Mouse (Mus musculus): ENCODE measurements around the gene Hhipl1. TPM values are rescaled to one million over a fixed set of nuclear protein-coding genes. Genes with fewer than 3 reads are reported as not detected.

Hhipl1 gene
- polyA plus RNA-seq, 1 experiment = not detected

DNA sequence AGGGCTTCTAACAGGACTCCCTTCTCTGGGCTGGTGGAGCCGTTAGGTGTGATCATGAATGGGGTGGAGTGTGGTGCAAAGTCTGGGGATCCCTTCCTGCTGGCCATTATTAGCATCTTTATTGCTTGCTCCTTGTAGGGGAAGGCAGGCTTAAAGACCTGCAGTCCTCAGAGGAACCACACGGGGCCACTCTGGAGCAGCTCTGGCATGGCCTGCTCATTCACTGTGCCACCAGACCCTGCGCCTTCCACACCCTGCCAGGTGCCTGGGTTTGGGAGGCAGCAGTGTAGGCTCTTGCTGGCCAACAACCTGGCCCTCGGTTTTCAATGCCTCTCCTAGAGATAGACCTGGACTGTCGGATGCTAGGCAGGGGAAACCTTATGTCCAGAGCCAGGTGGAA is 57.7 kb downstream of the Hhipl1 start:
- no peaks in the 10 kb centered on the region for H3K9me3 ChIP-seq (ENCODE audit: control insufficient read depth, low read length)
- H3K36me3 ChIP-seq (ENCODE audit: control insufficient read depth) = no peaks in the 10 kb centered on the region
- H3K4me3 ChIP-seq (replicated peaks) = no peak overlapping the region
- TF ChIP-seq GATA1 (IDR thresholded peaks at IDR 0.05; ENCODE audit: low read length) = no peak
- TF ChIP-seq TAL1 (IDR thresholded peaks at IDR 0.05; ENCODE audit: low read length) = no peak
- H3K27me3 ChIP-seq (ENCODE audit: control insufficient read depth) = no peaks in the 10 kb centered on the region
- H3K4me1 ChIP-seq (ENCODE audit: control insufficient read depth) = no peaks in the 10 kb centered on the region

DNA sequence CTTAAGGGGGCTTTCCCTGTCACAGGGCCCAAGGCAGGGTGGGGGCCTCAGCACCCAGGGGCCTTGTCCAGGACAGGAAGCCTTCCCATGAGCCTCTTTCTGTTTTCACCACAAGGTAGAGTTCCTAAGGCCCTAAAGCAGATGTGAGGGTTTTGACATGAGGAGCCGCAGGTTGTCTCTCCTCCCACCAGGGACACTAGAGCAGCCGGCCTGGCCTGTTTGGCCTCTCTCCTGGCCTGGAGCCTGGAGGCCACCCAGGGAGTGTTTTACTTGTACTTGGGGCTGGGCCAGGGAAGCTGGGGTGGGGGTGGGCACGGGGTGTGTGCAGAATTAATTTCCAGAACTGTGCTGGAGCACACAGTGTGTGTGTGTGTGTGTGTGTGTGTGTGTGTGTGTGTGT is 59.3 kb downstream of the Hhipl1 start:
- TF ChIP-seq TAL1 (IDR thresholded peaks at IDR 0.05; ENCODE audit: low read length) (no peak), GATA1 (IDR thresholded peaks at IDR 0.05; ENCODE audit: low read length) (no peak)
- no peaks in the 10 kb centered on the region for H3K9me3 ChIP-seq (ENCODE audit: control insufficient read depth, low read length)
- H3K27me3 ChIP-seq (ENCODE audit: control insufficient read depth) = no peaks in the 10 kb centered on the region
- H3K4me3 ChIP-seq (replicated peaks) = no peak overlapping the region
- H3K4me1 ChIP-seq (ENCODE audit: control insufficient read depth) = no peaks in the 10 kb centered on the region
- no peaks in the 10 kb centered on the region for H3K36me3 ChIP-seq (ENCODE audit: control insufficient read depth)

- no peaks in the 10 kb centered on the region for H3K27me3 ChIP-seq (ENCODE audit: control insufficient read depth)
- no peaks in the 10 kb centered on the region for H3K4me1 ChIP-seq (ENCODE audit: control insufficient read depth)
- no peaks in the 10 kb centered on the region for H3K36me3 ChIP-seq (ENCODE audit: control insufficient read depth)
- no peaks in the 10 kb centered on the region for H3K9me3 ChIP-seq (ENCODE audit: control insufficient read depth, low read length)
- no peak for TF ChIP-seq GATA1 (IDR thresholded peaks at IDR 0.05; ENCODE audit: low read length)
- TF ChIP-seq TAL1 (IDR thresholded peaks at IDR 0.05; ENCODE audit: low read length) = no peak
- H3K4me3 ChIP-seq (replicated peaks) = no peak overlapping the region
Measured at GRCm38 (mm10) chr12:108365868-108366267, 59.8 kb downstream of the Hhipl1 start.

DNA sequence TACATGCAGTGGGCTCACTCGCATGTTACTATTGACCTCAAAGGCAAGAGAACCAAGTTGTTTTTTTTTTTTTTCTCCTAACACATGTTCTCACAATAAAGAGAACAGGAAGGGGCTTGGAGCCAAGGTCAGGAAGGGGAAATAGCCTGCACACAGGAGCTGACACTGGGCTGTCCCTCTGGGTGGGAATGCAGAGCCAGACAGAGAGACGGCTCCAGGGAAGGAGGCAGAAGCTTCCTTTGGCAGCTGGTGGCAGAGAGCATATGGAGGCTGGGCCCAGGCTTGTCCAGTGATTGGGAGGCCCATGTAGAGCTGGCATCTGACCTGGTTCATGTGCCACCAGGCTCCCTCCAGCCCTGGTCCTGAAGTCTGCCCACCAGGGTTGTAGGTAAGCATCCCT is 61.8 kb downstream of the Hhipl1 start:
- Histone ChIP-seq H3K4me1 (ENCODE audit: control insufficient read depth) (no peaks in the 10 kb centered on the region), H3K27me3 (ENCODE audit: control insufficient read depth) (no peaks in the 10 kb centered on the region), H3K36me3 (ENCODE audit: control insufficient read depth) (no peaks in the 10 kb centered on the region), H3K4me3 (replicated peaks) (no peak overlapping the region), H3K9me3 (ENCODE audit: control insufficient read depth, low read length) (no peaks in the 10 kb centered on the region)
- TF ChIP-seq GATA1 (IDR thresholded peaks at IDR 0.05; ENCODE audit: low read length) (no peak), TAL1 (IDR thresholded peaks at IDR 0.05; ENCODE audit: low read length) (no peak)

- Histone ChIP-seq H3K36me3 (ENCODE audit: control insufficient read depth) (no peaks in the 10 kb centered on the region), H3K9me3 (ENCODE audit: control insufficient read depth, low read length) (no peaks in the 10 kb centered on the region), H3K4me3 (replicated peaks) (no peak overlapping the region), H3K4me1 (ENCODE audit: control insufficient read depth) (no peaks in the 10 kb centered on the region), H3K27me3 (ENCODE audit: control insufficient read depth) (no peaks in the 10 kb centered on the region)
- TF ChIP-seq TAL1 (IDR thresholded peaks at IDR 0.05; ENCODE audit: low read length) = no peak
- TF ChIP-seq GATA1 (IDR thresholded peaks at IDR 0.05; ENCODE audit: low read length) = no peak
Measured at GRCm38 (mm10) chr12:108368921-108369320, 62.9 kb downstream of the Hhipl1 start.

DNA sequence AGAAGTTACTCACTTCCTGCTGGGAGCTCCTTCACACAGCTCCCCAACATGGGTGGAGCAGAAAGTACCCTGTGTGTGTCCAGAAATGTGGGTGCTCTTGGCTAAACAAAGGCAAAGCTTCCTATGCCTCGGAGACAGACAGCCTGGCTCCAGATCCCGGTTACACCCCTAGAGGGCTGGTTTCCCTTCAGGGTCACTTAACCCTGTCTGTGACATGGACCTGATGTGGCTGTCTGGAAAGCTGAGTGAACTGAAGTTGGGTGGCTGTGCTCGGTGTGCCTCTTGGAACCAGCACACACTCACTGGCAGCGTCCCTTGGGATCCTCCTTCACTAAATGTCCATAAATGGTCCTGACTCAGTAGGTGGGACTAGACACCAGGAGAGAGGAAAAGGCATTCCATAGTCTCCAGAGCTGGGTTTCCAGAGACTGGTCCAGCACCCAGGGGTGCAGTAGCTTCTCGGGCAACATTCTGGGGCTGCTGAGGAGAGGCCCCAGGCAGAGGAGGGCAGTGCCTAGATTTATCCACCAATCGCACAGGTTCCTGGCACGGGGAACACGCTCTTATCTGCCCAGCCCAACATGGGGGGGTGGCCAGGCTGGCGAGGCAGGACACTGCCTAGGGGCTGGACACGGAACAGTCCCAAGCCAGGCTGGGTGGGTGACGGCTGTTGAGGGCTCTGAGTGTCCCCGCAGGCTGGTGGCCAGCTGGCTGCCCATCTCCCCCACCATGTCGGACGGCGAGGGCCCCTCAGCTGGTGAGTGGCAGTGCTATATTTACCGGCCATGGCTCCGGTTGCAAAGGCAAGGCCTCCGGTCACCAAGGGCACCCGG is 64.7 kb downstream of the Hhipl1 start, which contains the start of gene Eml1:
Gene Eml1, plus strand, starts transcription at position 362 of the 833 bp plus-strand sequence.
- Histone ChIP-seq H3K4me3 (replicated peaks) (no peak within 1 kb of the TSS), H3K9me3 (ENCODE audit: control insufficient read depth, low read length) (no peaks in the 10 kb centered on the region), H3K36me3 (ENCODE audit: control insufficient read depth) (no peaks in the 10 kb centered on the region), H3K4me1 (ENCODE audit: control insufficient read depth) (no peaks in the 10 kb centered on the region), H3K27me3 (ENCODE audit: control insufficient read depth) (no peaks in the 10 kb centered on the region)
- TF ChIP-seq GATA1 (IDR thresholded peaks at IDR 0.05; ENCODE audit: low read length) (no peak), TAL1 (IDR thresholded peaks at IDR 0.05; ENCODE audit: low read length) (no peak)

GRCm38 (mm10) chr12:108371429-108371765 is 65.3 kb downstream of the Hhipl1 start:
- no peaks in the 10 kb centered on the region for H3K4me1 ChIP-seq (ENCODE audit: control insufficient read depth)
- TF ChIP-seq TAL1 (IDR thresholded peaks at IDR 0.05; ENCODE audit: low read length) (no peak), GATA1 (IDR thresholded peaks at IDR 0.05; ENCODE audit: low read length) (no peak)
- H3K36me3 ChIP-seq (ENCODE audit: control insufficient read depth) = no peaks in the 10 kb centered on the region
- H3K27me3 ChIP-seq (ENCODE audit: control insufficient read depth) = no peaks in the 10 kb centered on the region
- no peak overlapping the region for H3K4me3 ChIP-seq (replicated peaks)
- no peaks in the 10 kb centered on the region for H3K9me3 ChIP-seq (ENCODE audit: control insufficient read depth, low read length)

DNA sequence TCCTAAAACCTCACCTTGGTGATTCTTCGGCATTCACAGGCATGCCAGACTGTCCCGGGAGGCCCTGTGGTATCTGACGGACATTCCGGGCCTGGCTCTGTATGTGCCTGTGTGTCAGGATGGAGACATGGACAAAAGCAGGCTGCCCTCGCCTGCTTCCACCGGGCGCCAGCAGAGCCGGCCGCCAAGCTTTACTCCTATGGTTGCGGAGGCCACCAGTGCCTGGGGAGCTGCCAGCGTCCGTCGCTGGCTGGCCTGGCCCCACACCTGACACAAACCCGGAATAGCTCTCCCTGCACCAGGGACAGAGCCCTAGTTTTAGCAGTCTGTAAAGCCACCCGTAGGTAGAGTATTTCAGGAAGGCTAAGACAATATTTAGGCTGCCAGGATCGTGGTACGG is 66.2 kb downstream of the Hhipl1 start:
- H3K9me3 ChIP-seq (ENCODE audit: control insufficient read depth, low read length) = no peaks in the 10 kb centered on the region
- no peaks in the 10 kb centered on the region for H3K36me3 ChIP-seq (ENCODE audit: control insufficient read depth)
- no peaks in the 10 kb centered on the region for H3K4me1 ChIP-seq (ENCODE audit: control insufficient read depth)
- H3K4me3 ChIP-seq (replicated peaks) = no peak overlapping the region
- no peaks in the 10 kb centered on the region for H3K27me3 ChIP-seq (ENCODE audit: control insufficient read depth)
- TF ChIP-seq TAL1 (IDR thresholded peaks at IDR 0.05; ENCODE audit: low read length) (no peak), GATA1 (IDR thresholded peaks at IDR 0.05; ENCODE audit: low read length) (no peak)

- H3K4me3 ChIP-seq (replicated peaks) = no peak overlapping the region
- H3K27me3 ChIP-seq (ENCODE audit: control insufficient read depth) = no peaks in the 10 kb centered on the region
- TF ChIP-seq TAL1 (IDR thresholded peaks at IDR 0.05; ENCODE audit: low read length) (no peak), GATA1 (IDR thresholded peaks at IDR 0.05; ENCODE audit: low read length) (no peak)
- H3K4me1 ChIP-seq (ENCODE audit: control insufficient read depth) = no peaks in the 10 kb centered on the region
- H3K36me3 ChIP-seq (ENCODE audit: control insufficient read depth) = no peaks in the 10 kb centered on the region
- H3K9me3 ChIP-seq (ENCODE audit: control insufficient read depth, low read length) = no peaks in the 10 kb centered on the region
Measured at GRCm38 (mm10) chr12:108373611-108374010, 67.5 kb downstream of the Hhipl1 start.
